Mouse (Mus musculus) kidney, adult 2 months (tissue): Measurements from ENCODE around the gene Olfr1413.

Source experiments
- CTCF ChIP-seq: fragments of 200-500 bp; conservative IDR thresholded peaks from 2 replicates; pipeline ENCODE4 v1.5.1; 2011; ENCODE audit warnings: low read depth, mild to moderate bottlenecking, control low read depth, low read length, moderate library complexity, mixed read lengths; ENCODE audit not compliant: insufficient read depth, insufficient read length
- POLR2A ChIP-seq: fragments of 200-500 bp; IDR thresholded peaks from one replicate; pipeline ENCODE4 v1.6.1; 2011; ENCODE audit warnings: low read depth, low read length, control low read depth

DNA sequence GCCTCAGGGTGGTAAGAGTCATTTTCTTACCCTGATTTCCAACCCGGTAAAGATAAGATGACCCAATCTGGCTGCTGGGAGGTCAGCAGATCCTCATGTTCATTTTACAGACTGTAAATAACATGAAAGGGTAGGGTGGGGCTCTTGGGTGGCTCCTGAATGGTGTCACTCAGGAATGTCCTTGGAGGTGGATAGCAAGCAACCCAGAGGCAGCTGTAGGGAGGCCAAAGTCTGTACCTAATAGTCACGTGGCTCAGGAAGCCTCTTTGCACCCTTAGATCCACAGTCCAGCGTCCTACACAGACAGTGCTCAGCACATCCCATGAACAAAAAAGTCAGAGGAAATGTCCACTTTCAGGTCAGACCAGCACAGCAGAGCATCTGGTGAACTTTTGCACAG lies 24.9 kb downstream of the Olfr1413 start:
- TF ChIP-seq POLR2A (no peak), CTCF (no peak)
